Mouse (Mus musculus): ENCODE data around the gene Cldn3.

The Cldn3 gene

DNA sequence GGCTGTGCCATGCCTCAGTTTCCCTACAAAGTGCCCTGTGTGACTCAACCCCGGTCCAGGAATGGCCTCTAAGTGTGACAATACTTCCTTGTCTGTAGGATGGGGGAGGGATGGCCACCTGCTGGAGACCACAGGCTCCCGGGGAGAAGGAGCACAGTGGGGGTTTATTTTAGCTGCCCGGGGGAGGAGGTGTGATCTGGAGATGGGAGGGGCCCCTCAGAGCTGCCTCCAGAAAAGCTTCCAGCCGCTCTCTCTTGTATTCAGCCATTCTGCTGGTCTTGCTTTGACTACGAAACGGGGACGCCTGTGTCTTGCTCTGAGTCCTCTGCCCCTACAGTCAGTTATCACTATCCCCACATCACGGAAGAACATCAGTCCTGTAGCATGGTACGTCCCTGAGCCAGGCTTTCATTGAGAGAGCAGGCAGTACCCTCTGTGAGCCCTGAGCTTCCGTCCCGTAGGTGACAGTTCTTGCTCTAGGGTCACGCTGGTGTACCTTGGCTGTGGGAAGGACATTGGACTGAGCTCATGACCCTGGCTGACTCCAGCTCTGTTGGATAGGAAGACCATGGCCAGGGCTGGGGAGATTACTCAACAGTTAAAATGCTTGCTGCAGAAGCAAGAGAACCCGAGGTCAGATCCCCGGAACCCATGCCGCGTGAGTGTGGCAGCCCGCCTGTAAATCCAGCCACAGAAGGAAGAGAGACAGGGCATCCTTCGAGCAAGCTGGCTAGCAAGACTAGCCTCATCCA is 49.8 kb downstream of the Cldn3 start:
- DNase-seq (ENCODE audit: low spot score), result no peak

All from urinary bladder, postnatal 14 days (tissue).